Mouse (Mus musculus) hindbrain, embryonic 10.5 days (tissue): Measurements from ENCODE around the gene Rere. TPM values are rescaled to one million over a fixed set of nuclear protein-coding genes. Genes with fewer than 3 reads are reported as not detected.
"Not testable (repeated sequence)": the region's sequence is repeated elsewhere in the genome, so short reads cannot be mapped to it uniquely, and the experiment has no call there.

Source experiments
- DNase-seq: peaks from one replicate; pipeline ENCODE4 v3.0.0-alpha.2; 2017; ENCODE audit warnings: low spot score
- H3K27ac ChIP-seq: fragments of 300-500 bp; sonication (generic); 2 replicates; pipeline ENCODE4 v1.5.1; 2016; ENCODE audit warnings: mild to moderate bottlenecking, moderate library complexity
- H3K27me3 ChIP-seq: fragments of 300-500 bp; sonication (generic); 2 replicates; pipeline ENCODE4 v1.6.1; 2016; ENCODE audit warnings: mild to moderate bottlenecking; ENCODE audit not compliant: poor library complexity, insufficient read depth, severe bottlenecking
- H3K36me3 ChIP-seq: fragments of 300-500 bp; sonication (generic); 2 replicates; pipeline ENCODE4 v1.6.1; 2016; ENCODE audit warnings: mild to moderate bottlenecking, moderate library complexity
- H3K4me1 ChIP-seq: fragments of 300-500 bp; sonication (generic); replicated peaks from 2 replicates; pipeline ENCODE4 v1.6.1; 2016; ENCODE audit warnings: mild to moderate bottlenecking
- H3K4me3 ChIP-seq: fragments of 300-500 bp; sonication (generic); 2 replicates; pipeline ENCODE4 v1.5.1; 2016; ENCODE audit warnings: mild to moderate bottlenecking, moderate library complexity
- H3K9me3 ChIP-seq: fragments of 300-500 bp; sonication (generic); 2 replicates; pipeline ENCODE4 v1.6.1; 2016; ENCODE audit warnings: mild to moderate bottlenecking, moderate library complexity
- WGBS: fragments of 180-500 bp; shearing (Covaris S2); methylation state at CpG from one replicate; pipeline ENCODE4 v1.1.7; 2016; 5-methylcytosine and 5-hydroxymethylcytosine counted together
- polyA plus RNA-seq: library from polyadenylated mRNA; unstranded; fragments of >200 nt; fragmentation: Nextera tagmentation; extraction: Ambion mirVana; gene quantifications from 2 replicates; pipeline ENCODE4 v1.2.1, GENCODE M21; 2016

Rere gene
- polyA plus RNA-seq, 1 experiment from 2014 or later = 40.4 TPM

GRCm38 (mm10) chr4:150280002-150280401 lies 1.4 kb upstream of the Rere start:
- H3K36me3 ChIP-seq = no peaks in the 10 kb centered on the region
- no peaks in the 10 kb centered on the region for H3K9me3 ChIP-seq
- peaks cover 27% of the 10 kb centered on the region for H3K4me1 ChIP-seq
- no peaks in the 10 kb centered on the region for H3K27me3 ChIP-seq
- peak overlapping the region; percentile 99; the same call in 1 of the 2 replicates for H3K27ac ChIP-seq
- no peak for DNase-seq
- 74% methylated on average over 2 of the region's 2 CpGs for WGBS
- H3K4me3 ChIP-seq = peak overlapping the region; percentile 100; the same call in 1 of the 2 replicates

GRCm38 (mm10) chr4:150280459-150280858 lies 987 bp upstream of the Rere start:
- H3K4me3 ChIP-seq = peak overlapping the region; percentile 100
- WGBS = 49% methylated on average over 4 of the region's 4 CpGs
- H3K4me1 ChIP-seq = peaks cover 27% of the 10 kb centered on the region
- H3K27me3 ChIP-seq = no peaks in the 10 kb centered on the region
- H3K27ac ChIP-seq = peak overlapping the region; percentile 99
- H3K36me3 ChIP-seq = no peaks in the 10 kb centered on the region
- DNase-seq = no peak
- no peaks in the 10 kb centered on the region for H3K9me3 ChIP-seq

- Histone ChIP-seq H3K9me3 (no peaks in the 10 kb centered on the region), H3K27me3 (no peaks in the 10 kb centered on the region), H3K4me1 (peaks cover 32% of the 10 kb centered on the region), H3K27ac (peak overlapping the region; percentile 99), H3K36me3 (no peaks in the 10 kb centered on the region; the same call in 1 of the 2 replicates), H3K4me3 (peak overlapping the region; percentile 100)
- 2% methylated on average over 49 of the region's 50 CpGs for WGBS
- peak; percentile 65 for DNase-seq
Measured at GRCm38 (mm10) chr4:150281891-150282630, 615 bp downstream of the Rere start.

GRCm38 (mm10) chr4:150282631-150283334 lies 1.3 kb downstream of the Rere start:
- Histone ChIP-seq H3K36me3 (no peaks in the 10 kb centered on the region; the same call in 1 of the 2 replicates), H3K4me1 (peaks cover 32% of the 10 kb centered on the region), H3K27ac (peak overlapping the region; percentile 99), H3K27me3 (no peaks in the 10 kb centered on the region), H3K9me3 (no peaks in the 10 kb centered on the region), H3K4me3 (peak overlapping the region; percentile 100)
- DNase-seq = no peak
- 14% methylated on average over 5 of the region's 5 CpGs for WGBS

GRCm38 (mm10) chr4:150283335-150283638 lies 1.8 kb downstream of the Rere start:
- peak; percentile 49 for DNase-seq
- 13% methylated on average over 2 of the region's 2 CpGs for WGBS

GRCm38 (mm10) chr4:150283993-150284392 lies 2.5 kb downstream of the Rere start:
- peak; percentile 37 for DNase-seq
- peak overlapping the region; percentile 100 for H3K4me3 ChIP-seq
- H3K9me3 ChIP-seq = no peaks in the 10 kb centered on the region
- H3K27ac ChIP-seq = peak overlapping the region; percentile 99
- peaks cover 39% of the 10 kb centered on the region for H3K4me1 ChIP-seq
- WGBS = 8% methylated on average over 6 of the region's 6 CpGs
- H3K36me3 ChIP-seq = no peaks in the 10 kb centered on the region; the same call in 1 of the 2 replicates
- no peaks in the 10 kb centered on the region for H3K27me3 ChIP-seq

More at GRCm38 (mm10) chr4:150283335-150283638, 1.8 kb downstream of the Rere start:
- H3K27me3 ChIP-seq = no peaks in the 10 kb centered on the region
- no peaks in the 10 kb centered on the region for H3K9me3 ChIP-seq
- H3K4me3 ChIP-seq = peak overlapping the region; percentile 100
- H3K36me3 ChIP-seq = no peaks in the 10 kb centered on the region; the same call in 1 of the 2 replicates
- H3K27ac ChIP-seq = peak overlapping the region; percentile 99
- H3K4me1 ChIP-seq = peaks cover 33% of the 10 kb centered on the region

- WGBS = 92% methylated on average over 8 of the region's 8 CpGs
- H3K27ac ChIP-seq = no peak overlapping the region
Measured at GRCm38 (mm10) chr4:150286980-150287379, 5.5 kb downstream of the Rere start.

GRCm38 (mm10) chr4:150287463-150287862 lies 6.0 kb downstream of the Rere start:
- 78% methylated on average over 1 of the region's 1 CpGs for WGBS
- peaks cover 11% of the 10 kb centered on the region for H3K9me3 ChIP-seq
- H3K27ac ChIP-seq, DNase-seq, H3K27me3 ChIP-seq, H3K4me3 ChIP-seq: not testable (repeated sequence)
- peaks cover 21% of the 10 kb centered on the region for H3K36me3 ChIP-seq
- H3K4me1 ChIP-seq = peaks cover 38% of the 10 kb centered on the region

More at GRCm38 (mm10) chr4:150286980-150287379, 5.5 kb downstream of the Rere start:
- Histone ChIP-seq H3K4me1 (peaks cover 37% of the 10 kb centered on the region), H3K4me3 (no peak overlapping the region), H3K36me3 (peaks cover 18% of the 10 kb centered on the region), H3K9me3 (peaks cover 11% of the 10 kb centered on the region), H3K27me3 (no peaks in the 10 kb centered on the region)
- no peak for DNase-seq

GRCm38 (mm10) chr4:150291900-150292299 lies 10.5 kb downstream of the Rere start:
- H3K27ac ChIP-seq = no peak overlapping the region
- no peak overlapping the region for H3K4me3 ChIP-seq
- no peaks in the 10 kb centered on the region for H3K27me3 ChIP-seq
- no peak for DNase-seq
- H3K4me1 ChIP-seq = peaks cover 17% of the 10 kb centered on the region; the same call in 1 of the 2 replicates
- WGBS = 93% methylated on average over 3 of the region's 3 CpGs
- peaks cover 11% of the 10 kb centered on the region for H3K9me3 ChIP-seq
- H3K36me3 ChIP-seq = peaks cover 45% of the 10 kb centered on the region

GRCm38 (mm10) chr4:150294870-150295269 lies 13.4 kb downstream of the Rere start:
- DNase-seq = no peak
- Histone ChIP-seq H3K36me3 (peaks cover 45% of the 10 kb centered on the region), H3K9me3 (peaks cover 11% of the 10 kb centered on the region), H3K27me3 (no peaks in the 10 kb centered on the region), H3K4me3 (no peak overlapping the region), H3K27ac (no peak overlapping the region), H3K4me1 (0 out of 2 replicates have a peak, but pooled peaks cover 3% of the 10 kb centered on the region)
- WGBS = 97% methylated on average over 7 of the region's 7 CpGs

- Histone ChIP-seq H3K36me3 (peaks cover 41% of the 10 kb centered on the region), H3K9me3 (peaks cover 6% of the 10 kb centered on the region), H3K4me1 (0 out of 2 replicates have a peak, but pooled peaks cover 3% of the 10 kb centered on the region), H3K27me3 (no peaks in the 10 kb centered on the region), H3K4me3 (no peak overlapping the region), H3K27ac (no peak overlapping the region)
- no peak for DNase-seq
- WGBS = 95% methylated on average over 7 of the region's 7 CpGs
Measured at GRCm38 (mm10) chr4:150295966-150296365, 14.5 kb downstream of the Rere start.

GRCm38 (mm10) chr4:150302726-150303125 lies 21.3 kb downstream of the Rere start:
- no peak for DNase-seq
- Histone ChIP-seq H3K27ac (no peak overlapping the region), H3K36me3 (peaks cover 8% of the 10 kb centered on the region; the same call in 1 of the 2 replicates), H3K9me3 (no peaks in the 10 kb centered on the region), H3K27me3 (no peaks in the 10 kb centered on the region), H3K4me3 (no peak overlapping the region), H3K4me1 (peaks cover 18% of the 10 kb centered on the region; the same call in 1 of the 2 replicates)
- 96% methylated on average over 8 of the region's 8 CpGs for WGBS

- Histone ChIP-seq H3K9me3 (no peaks in the 10 kb centered on the region), H3K4me1 (peaks cover 35% of the 10 kb centered on the region), H3K36me3 (peaks cover 6% of the 10 kb centered on the region; the same call in 1 of the 2 replicates), H3K27ac (no peak overlapping the region), H3K4me3 (no peak overlapping the region), H3K27me3 (no peaks in the 10 kb centered on the region)
- no peak for DNase-seq
- WGBS = 67% methylated on average over 2 of the region's 2 CpGs
Measured at GRCm38 (mm10) chr4:150306701-150307100, 25.3 kb downstream of the Rere start.
